Mouse (Mus musculus) limb, embryonic 14.5 days (tissue): ENCODE data around the gene Kdm1a. TPM values are rescaled to one million over a fixed set of nuclear protein-coding genes. Genes with fewer than 3 reads are reported as not detected.

Experiments
- ATAC-seq: fragments of 200-750 bp; cut with Nextera tagmentation; 2 replicates; pipeline ENCODE4 v1.8.0; 2017; ENCODE audit warnings: low read depth, moderate number of reproducible peaks, moderate TSS enrichment; ENCODE audit not compliant: low FRiP score
- DNase-seq: peaks from one replicate; pipeline ENCODE4 v3.0.0-alpha.2; 2015; ENCODE audit warnings: low spot score
- H3K27ac ChIP-seq: fragments of 300-500 bp; sonication (generic); replicated peaks from 2 replicates; pipeline ENCODE4 v1.5.1; 2014; ENCODE audit warnings: low read depth, mild to moderate bottlenecking, low read length, moderate library complexity, mixed read lengths
- H3K27me3 ChIP-seq: fragments of 300-500 bp; sonication (generic); 2 replicates; pipeline ENCODE4 v1.6.1; 2014; ENCODE audit warnings: low read length, mixed read lengths; ENCODE audit not compliant: control insufficient read depth, insufficient read depth
- H3K36me3 ChIP-seq: fragments of 300-500 bp; sonication (generic); 2 replicates; pipeline ENCODE4 v1.6.1; 2014; ENCODE audit warnings: mild to moderate bottlenecking, low read length, moderate library complexity, mixed read lengths; ENCODE audit not compliant: control insufficient read depth, insufficient read depth
- H3K4me1 ChIP-seq: fragments of 300-500 bp; sonication (generic); 2 replicates; pipeline ENCODE4 v1.6.1; 2014; ENCODE audit warnings: antibody characterized with exemption, low read length, mixed read lengths; ENCODE audit not compliant: control insufficient read depth, insufficient read depth
- H3K4me2 ChIP-seq: fragments of 300-500 bp; sonication (generic); replicated peaks from 2 replicates; pipeline ENCODE4 v1.6.1; 2014; ENCODE audit warnings: low read depth, mild to moderate bottlenecking, low read length, moderate library complexity; ENCODE audit not compliant: severe bottlenecking
- H3K4me3 ChIP-seq: fragments of 300-500 bp; sonication (generic); replicated peaks from 2 replicates; pipeline ENCODE4 v1.5.1; 2014; ENCODE audit warnings: low read length
- H3K9ac ChIP-seq: fragments of 300-500 bp; sonication (generic); 2 replicates; pipeline ENCODE4 v1.6.1; 2014; ENCODE audit warnings: mild to moderate bottlenecking, low read depth, low read length, moderate library complexity; ENCODE audit not compliant: severe bottlenecking
- H3K9me3 ChIP-seq: fragments of 300-500 bp; sonication (generic); 2 replicates; pipeline ENCODE4 v1.6.1; 2016; ENCODE audit warnings: low read length; ENCODE audit not compliant: control insufficient read depth
- POLR2A ChIP-seq: fragments of 200-500 bp; IDR thresholded peaks from 2 replicates; pipeline ENCODE4 v1.8.0; 2012; ENCODE audit warnings: inconsistent platforms, mild to moderate bottlenecking, moderate library complexity, borderline replicate concordance; ENCODE audit not compliant: insufficient read depth, insufficient read length; ENCODE audit errors: extremely low read depth
- WGBS: fragments of 180-500 bp; shearing (Covaris S2); extraction: QIAGEN DNeasy Blood & Tissue Kit; methylation state at CpG from one replicate; pipeline ENCODE4 v1.1.7; 2014; 5-methylcytosine and 5-hydroxymethylcytosine counted together
- polyA plus RNA-seq, 2 experiments: library from polyadenylated mRNA; depleted of rRNA in 1 of 2; stranded (reverse) in 1 of 2; unstranded in 1 of 2; fragments of >200 nt; fragmentation: Nextera tagmentation in 1 of 2; extraction: Ambion mirVana in 1 of 2; gene quantifications; 2 replicates each; pipeline versions ENCODE4 v1.2.1 to v1.2.3; 2012 to 2014

The Kdm1a gene
- polyA plus RNA-seq, 2 experiments, result 51.9 to 89.9 TPM

- no peak overlapping the region for H3K4me3 ChIP-seq
- DNase-seq, result no peak
- no peaks in the 10 kb centered on the region for H3K4me1 ChIP-seq
- no peak overlapping the region for H3K27ac ChIP-seq
- no peak for TF ChIP-seq POLR2A
- H3K4me2 ChIP-seq, result no peak overlapping the region
- no peak for ATAC-seq
- no peak overlapping the region for H3K9ac ChIP-seq
- H3K27me3 ChIP-seq, result no peaks in the 10 kb centered on the region
- 49% methylated on average over 5 of the region's 5 CpGs for WGBS
- no peaks in the 10 kb centered on the region for H3K36me3 ChIP-seq
- H3K9me3 ChIP-seq, result no peaks in the 10 kb centered on the region
Measured at GRCm38 (mm10) chr4:136621956-136622355, 19.4 kb upstream of the Kdm1a start.

- Histone ChIP-seq H3K4me3 (no peak overlapping the region), H3K36me3 (no peaks in the 10 kb centered on the region), H3K4me2 (no peak overlapping the region), H3K27ac (no peak overlapping the region), H3K9ac (no peak overlapping the region), H3K9me3 (no peaks in the 10 kb centered on the region), H3K27me3 (no peaks in the 10 kb centered on the region), H3K4me1 (no peaks in the 10 kb centered on the region)
- 0% methylated on average over 1 of the region's 1 CpGs for WGBS
- TF ChIP-seq POLR2A, result no peak
- peak; percentile 44; the same call in 1 of the 2 replicates for ATAC-seq
- peak; percentile 81 for DNase-seq
Measured at GRCm38 (mm10) chr4:136621336-136621735, 18.8 kb upstream of the Kdm1a start.

GRCm38 (mm10) chr4:136613657-136614056, 11.1 kb upstream of the Kdm1a start:
- no peaks in the 10 kb centered on the region for H3K27me3 ChIP-seq
- no peak overlapping the region for H3K9ac ChIP-seq
- H3K27ac ChIP-seq, result no peak overlapping the region
- no peaks in the 10 kb centered on the region for H3K4me1 ChIP-seq
- H3K9me3 ChIP-seq, result no peaks in the 10 kb centered on the region
- TF ChIP-seq POLR2A, result no peak
- ATAC-seq, result no peak
- no peak for DNase-seq
- 52% methylated on average over 7 of the region's 7 CpGs for WGBS
- H3K36me3 ChIP-seq, result no peaks in the 10 kb centered on the region
- H3K4me3 ChIP-seq, result no peak overlapping the region
- H3K4me2 ChIP-seq, result no peak overlapping the region

- no peaks in the 10 kb centered on the region for H3K27me3 ChIP-seq
- DNase-seq (no peak), ATAC-seq (no peak)
- H3K4me1 ChIP-seq, result no peaks in the 10 kb centered on the region
- H3K36me3 ChIP-seq, result no peaks in the 10 kb centered on the region
- H3K4me3 ChIP-seq, result no peak within 1 kb of the TSS
- no peaks in the 10 kb centered on the region for H3K9me3 ChIP-seq
- H3K4me2 ChIP-seq, result no peak within 1 kb of the TSS
- WGBS, result 54% methylated on average over 4 of the region's 4 CpGs
- no peak within 1 kb of the TSS for H3K9ac ChIP-seq
- no peak for TF ChIP-seq POLR2A
- no peak within 1 kb of the TSS for H3K27ac ChIP-seq
Measured at GRCm38 (mm10) chr4:136610387-136610856, 7.9 kb upstream of the Kdm1a start, which contains the start of gene Tex46. Tex46 (plus strand) TSS chr4:136610437.

- no peak overlapping the region for H3K4me2 ChIP-seq
- no peak for DNase-seq
- 91% methylated on average over 19 of the region's 19 CpGs for WGBS
Measured at GRCm38 (mm10) chr4:136605756-136606485, 3.4 kb upstream of the Kdm1a start.

More at GRCm38 (mm10) chr4:136605756-136606485, 3.4 kb upstream of the Kdm1a start:
- H3K9ac ChIP-seq, result no peak overlapping the region
- H3K4me1 ChIP-seq, result peaks cover 4% of the 10 kb centered on the region; the same call in 1 of the 2 replicates
- no peaks in the 10 kb centered on the region for H3K9me3 ChIP-seq
- no peak overlapping the region for H3K4me3 ChIP-seq
- H3K27me3 ChIP-seq, result no peaks in the 10 kb centered on the region
- ATAC-seq, result no peak
- TF ChIP-seq POLR2A, result no peak
- H3K36me3 ChIP-seq, result no peaks in the 10 kb centered on the region
- H3K27ac ChIP-seq, result no peak overlapping the region
